Mouse (Mus musculus): Measurements from ENCODE around the gene Tab3. TPM values are rescaled to one million over a fixed set of nuclear protein-coding genes. Genes with fewer than 3 reads are reported as not detected.

Gene Tab3
- polyA plus RNA-seq, 1 experiment = 1.7 TPM

DNA sequence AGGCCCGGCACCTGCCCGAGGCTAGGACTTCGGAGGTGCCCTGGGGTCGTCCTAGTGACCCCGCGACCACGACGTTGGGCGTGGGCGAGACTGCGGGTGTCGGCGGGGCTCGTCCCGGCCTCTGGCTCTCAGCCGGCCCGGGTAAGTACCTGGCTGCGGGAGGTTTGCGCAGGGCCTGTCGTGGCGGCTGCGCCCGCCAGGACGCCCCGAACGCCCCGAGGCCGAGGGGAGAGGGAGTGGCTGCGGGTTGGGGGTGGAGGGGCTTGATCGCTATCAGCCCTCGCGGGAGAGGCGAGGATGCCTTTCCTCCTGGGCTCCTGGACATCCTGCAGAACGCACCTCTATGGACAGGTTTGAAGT lies 340 bp downstream of the Tab3 start:
- peaks cover 16% of the 10 kb centered on the region for H3K79me3 ChIP-seq (ENCODE audit: low read depth)
- no peaks in the 10 kb centered on the region for H3K27me3 ChIP-seq (ENCODE audit: control insufficient read depth, insufficient read depth, insufficient read length)
- no peaks in the 10 kb centered on the region for H3K36me3 ChIP-seq (ENCODE audit: control insufficient read depth, insufficient read depth)
- peaks cover 28% of the 10 kb centered on the region for H3K79me2 ChIP-seq (ENCODE audit: control insufficient read depth, insufficient read depth)
- H3K4me3 ChIP-seq (ENCODE audit: insufficient read depth, poor library complexity, severe bottlenecking) = peak overlapping the region; percentile 50
- peak overlapping the region; percentile 89 for H3ac ChIP-seq (ENCODE audit: control insufficient read depth, insufficient read length, low read depth)
- TF ChIP-seq FOSL1 (IDR thresholded peaks at IDR 0.05; ENCODE audit: insufficient read depth, low read length, poor library complexity, severe bottlenecking) = no peak
- TF ChIP-seq MAX (IDR thresholded peaks at IDR 0.05) = no peak
- no peak for TF ChIP-seq CEBPB (IDR thresholded peaks at IDR 0.05; ENCODE audit: low read depth)
- no peak for TF ChIP-seq MYOG (IDR thresholded peaks at IDR 0.05; ENCODE audit: control insufficient read depth, extremely low read depth, insufficient read length)
- no peak for TF ChIP-seq MYOD1 (IDR thresholded peaks at IDR 0.05; ENCODE audit: control insufficient read depth, insufficient read length, low read depth)
- no peak for TF ChIP-seq CTCF (IDR thresholded peaks at IDR 0.05; ENCODE audit: control insufficient read depth, insufficient read depth, insufficient read length)
- no peak for TF ChIP-seq USF1 (IDR thresholded peaks at IDR 0.05; ENCODE audit: low read depth)

DNA sequence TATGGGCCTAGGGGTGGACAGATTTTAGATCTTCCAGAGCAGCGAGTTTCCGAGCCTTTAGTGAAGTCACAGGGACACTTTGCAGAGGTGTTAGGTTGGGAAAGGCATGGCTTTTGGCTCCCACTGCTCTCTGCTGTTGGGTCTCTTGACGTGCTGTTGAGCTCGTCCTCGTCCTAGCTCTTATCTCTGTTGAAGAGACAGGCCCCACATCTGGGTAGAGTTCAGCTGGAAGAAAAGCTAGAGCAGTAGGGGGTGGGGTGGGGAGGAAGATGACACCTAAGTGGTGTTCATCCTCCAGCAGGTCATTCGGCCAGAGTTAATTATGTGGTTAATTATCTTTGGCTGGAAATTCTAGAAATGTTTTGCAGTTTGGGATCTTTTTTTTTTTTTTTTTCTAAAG lies 2.5 kb downstream of the Tab3 start:
- TF ChIP-seq FOSL1 (IDR thresholded peaks at IDR 0.05; ENCODE audit: insufficient read depth, low read length, poor library complexity, severe bottlenecking) (no peak), MAX (IDR thresholded peaks at IDR 0.05) (no peak), CTCF (IDR thresholded peaks at IDR 0.05; ENCODE audit: control insufficient read depth, insufficient read depth, insufficient read length) (no peak), MYOD1 (IDR thresholded peaks at IDR 0.05; ENCODE audit: control insufficient read depth, insufficient read length, low read depth) (no peak), MYOG (IDR thresholded peaks at IDR 0.05; ENCODE audit: control insufficient read depth, extremely low read depth, insufficient read length) (no peak), CEBPB (IDR thresholded peaks at IDR 0.05; ENCODE audit: low read depth) (no peak), USF1 (IDR thresholded peaks at IDR 0.05; ENCODE audit: low read depth) (no peak)
- Histone ChIP-seq H3K79me3 (ENCODE audit: low read depth) (peaks cover 18% of the 10 kb centered on the region), H3ac (ENCODE audit: control insufficient read depth, insufficient read length, low read depth) (no peak overlapping the region), H3K4me3 (ENCODE audit: insufficient read depth, poor library complexity, severe bottlenecking) (no peak overlapping the region), H3K79me2 (ENCODE audit: control insufficient read depth, insufficient read depth) (peaks cover 33% of the 10 kb centered on the region), H3K36me3 (ENCODE audit: control insufficient read depth, insufficient read depth) (no peaks in the 10 kb centered on the region), H3K27me3 (ENCODE audit: control insufficient read depth, insufficient read depth, insufficient read length) (no peaks in the 10 kb centered on the region)

- no peak for TF ChIP-seq FOSL1 (IDR thresholded peaks at IDR 0.05; ENCODE audit: insufficient read depth, low read length, poor library complexity, severe bottlenecking)
- no peaks in the 10 kb centered on the region for H3K27me3 ChIP-seq (ENCODE audit: control insufficient read depth, insufficient read depth, insufficient read length)
- peaks cover 24% of the 10 kb centered on the region for H3K79me2 ChIP-seq (ENCODE audit: control insufficient read depth, insufficient read depth)
- H3K36me3 ChIP-seq (ENCODE audit: control insufficient read depth, insufficient read depth) = no peaks in the 10 kb centered on the region
- H3K4me3 ChIP-seq (ENCODE audit: insufficient read depth, poor library complexity, severe bottlenecking) = no peak overlapping the region
- no peak overlapping the region for H3ac ChIP-seq (ENCODE audit: control insufficient read depth, insufficient read length, low read depth)
- peaks cover 9% of the 10 kb centered on the region for H3K79me3 ChIP-seq (ENCODE audit: low read depth)
Measured at GRCm38 (mm10) chrX:85580768-85581167, 6.9 kb downstream of the Tab3 start.

- H3K79me2 ChIP-seq (ENCODE audit: control insufficient read depth, insufficient read depth) = peaks cover 19% of the 10 kb centered on the region
- H3K4me3 ChIP-seq (ENCODE audit: insufficient read depth, poor library complexity, severe bottlenecking) = no peak overlapping the region
- no peak for TF ChIP-seq CEBPB (IDR thresholded peaks at IDR 0.05; ENCODE audit: low read depth)
- no peak for TF ChIP-seq MAX (IDR thresholded peaks at IDR 0.05)
- TF ChIP-seq USF1 (IDR thresholded peaks at IDR 0.05; ENCODE audit: low read depth) = no peak
- no peak for TF ChIP-seq FOSL1 (IDR thresholded peaks at IDR 0.05; ENCODE audit: insufficient read depth, low read length, poor library complexity, severe bottlenecking)
- TF ChIP-seq MYOG (IDR thresholded peaks at IDR 0.05; ENCODE audit: control insufficient read depth, extremely low read depth, insufficient read length) = no peak
- TF ChIP-seq CTCF (IDR thresholded peaks at IDR 0.05; ENCODE audit: control insufficient read depth, insufficient read depth, insufficient read length) = no peak
- TF ChIP-seq MYOD1 (IDR thresholded peaks at IDR 0.05; ENCODE audit: control insufficient read depth, insufficient read length, low read depth) = no peak
- H3K27me3 ChIP-seq (ENCODE audit: control insufficient read depth, insufficient read depth, insufficient read length) = no peaks in the 10 kb centered on the region
- H3K36me3 ChIP-seq (ENCODE audit: control insufficient read depth, insufficient read depth) = no peaks in the 10 kb centered on the region
- peaks cover 5% of the 10 kb centered on the region for H3K79me3 ChIP-seq (ENCODE audit: low read depth)
- H3ac ChIP-seq (ENCODE audit: control insufficient read depth, insufficient read length, low read depth) = no peak overlapping the region
Measured at GRCm38 (mm10) chrX:85582517-85582916, 8.7 kb downstream of the Tab3 start.

- Histone ChIP-seq H3ac (ENCODE audit: control insufficient read depth, insufficient read length, low read depth) (no peak overlapping the region), H3K79me3 (ENCODE audit: low read depth) (peaks cover 5% of the 10 kb centered on the region), H3K27me3 (ENCODE audit: control insufficient read depth, insufficient read depth, insufficient read length) (no peaks in the 10 kb centered on the region), H3K4me3 (ENCODE audit: insufficient read depth, poor library complexity, severe bottlenecking) (no peak overlapping the region), H3K36me3 (ENCODE audit: control insufficient read depth, insufficient read depth) (no peaks in the 10 kb centered on the region), H3K79me2 (ENCODE audit: control insufficient read depth, insufficient read depth) (peaks cover 11% of the 10 kb centered on the region)
- no peak for TF ChIP-seq CTCF (IDR thresholded peaks at IDR 0.05; ENCODE audit: control insufficient read depth, insufficient read depth, insufficient read length)
- no peak for TF ChIP-seq MAX (IDR thresholded peaks at IDR 0.05)
- no peak for TF ChIP-seq MYOG (IDR thresholded peaks at IDR 0.05; ENCODE audit: control insufficient read depth, extremely low read depth, insufficient read length)
- TF ChIP-seq USF1 (IDR thresholded peaks at IDR 0.05; ENCODE audit: low read depth) = no peak
- TF ChIP-seq MYOD1 (IDR thresholded peaks at IDR 0.05; ENCODE audit: control insufficient read depth, insufficient read length, low read depth) = no peak
- no peak for TF ChIP-seq FOSL1 (IDR thresholded peaks at IDR 0.05; ENCODE audit: insufficient read depth, low read length, poor library complexity, severe bottlenecking)
- no peak for TF ChIP-seq CEBPB (IDR thresholded peaks at IDR 0.05; ENCODE audit: low read depth)
Measured at GRCm38 (mm10) chrX:85585575-85585974, 11.8 kb downstream of the Tab3 start.

DNA sequence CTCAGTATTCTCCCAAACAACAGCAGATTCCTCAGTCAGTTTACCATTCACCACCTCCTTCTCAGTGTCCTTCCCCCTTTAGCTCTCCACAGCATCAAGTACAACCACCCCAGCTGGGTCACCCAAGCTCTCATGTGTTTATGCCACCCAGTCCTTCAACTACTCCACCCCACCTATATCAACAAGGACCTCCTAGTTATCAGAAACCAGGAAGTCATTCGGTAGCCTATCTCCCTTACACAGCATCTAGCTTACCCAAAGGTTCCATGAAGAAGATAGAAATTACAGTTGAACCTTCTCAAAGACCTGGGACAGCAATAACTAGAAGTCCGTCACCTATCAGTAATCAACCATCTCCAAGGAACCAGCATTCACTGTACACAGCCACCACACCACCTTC lies 40.9 kb downstream of the Tab3 start:
- H3K27me3 ChIP-seq (ENCODE audit: control insufficient read depth, insufficient read depth, insufficient read length) = no peaks in the 10 kb centered on the region
- H3K79me3 ChIP-seq (ENCODE audit: low read depth) = no peaks in the 10 kb centered on the region
- H3K4me3 ChIP-seq (ENCODE audit: insufficient read depth, poor library complexity, severe bottlenecking) = no peak overlapping the region
- no peaks in the 10 kb centered on the region for H3K79me2 ChIP-seq (ENCODE audit: control insufficient read depth, insufficient read depth)
- TF ChIP-seq MYOD1 (IDR thresholded peaks at IDR 0.05; ENCODE audit: control insufficient read depth, insufficient read length, low read depth) = no peak
- TF ChIP-seq MYOG (IDR thresholded peaks at IDR 0.05; ENCODE audit: control insufficient read depth, extremely low read depth, insufficient read length) = no peak
- TF ChIP-seq USF1 (IDR thresholded peaks at IDR 0.05; ENCODE audit: low read depth) = no peak
- no peak for TF ChIP-seq CTCF (IDR thresholded peaks at IDR 0.05; ENCODE audit: control insufficient read depth, insufficient read depth, insufficient read length)
- no peak for TF ChIP-seq FOSL1 (IDR thresholded peaks at IDR 0.05; ENCODE audit: insufficient read depth, low read length, poor library complexity, severe bottlenecking)
- TF ChIP-seq CEBPB (IDR thresholded peaks at IDR 0.05; ENCODE audit: low read depth) = no peak
- no peak for TF ChIP-seq MAX (IDR thresholded peaks at IDR 0.05)
- H3ac ChIP-seq (ENCODE audit: control insufficient read depth, insufficient read length, low read depth) = no peak overlapping the region
- H3K36me3 ChIP-seq (ENCODE audit: control insufficient read depth, insufficient read depth) = no peaks in the 10 kb centered on the region
